Comparison of ENCODE assay signal across 10 mouse cellular contexts in the genomic region with DNA sequence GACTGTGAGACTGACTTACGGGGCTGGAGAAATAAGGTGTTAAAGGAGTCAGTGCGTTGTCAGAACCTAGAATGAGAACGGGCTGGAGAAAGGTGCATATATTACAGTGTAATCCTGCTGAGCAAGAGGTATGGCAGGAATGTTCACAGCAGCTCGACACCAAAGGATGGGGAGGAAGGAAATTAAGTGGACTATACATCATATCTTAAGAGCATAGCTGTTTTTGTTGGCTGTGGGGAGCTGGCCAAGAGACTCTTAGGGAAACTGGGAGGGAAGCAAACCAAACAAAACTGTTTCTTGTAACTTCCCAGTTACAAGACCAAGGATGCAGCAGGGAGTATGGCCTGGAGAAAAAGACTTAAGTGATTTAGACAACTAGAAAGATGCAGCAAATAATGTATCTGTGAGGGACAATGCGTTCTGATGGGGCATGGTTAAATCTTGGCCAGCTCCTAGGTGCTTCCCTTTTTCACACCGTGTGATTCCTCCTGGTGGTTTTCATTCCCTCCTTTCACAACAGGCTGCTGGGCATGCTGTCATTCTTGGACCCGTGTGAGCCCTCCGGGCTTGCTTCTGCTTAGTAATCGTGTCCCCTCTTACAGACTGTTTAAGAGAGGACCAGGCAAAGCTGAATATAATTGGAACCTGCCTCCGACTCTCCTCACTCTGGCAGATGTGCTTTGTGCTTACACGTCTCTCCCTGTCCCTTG. TPM values are rescaled to one million over a fixed set of nuclear protein-coding genes. Genes with fewer than 3 reads are reported as not detected.
DNase-seq lines count a peak whose midpoint lies in the region; ATAC-seq and TF ChIP-seq lines count a peak whose summit lies in the region.
"Had no signal": no experiment of that assay in that cellular context is flagged by ENCODE, and none has a peak within 500 bp of the region (broad histone marks: within the 10 kb centered on the region; RNA-seq: fewer than 3 reads in every experiment).

No protein-coding gene starts in this region.

- peak overlapping the region; percentile 69 for H3K9ac ChIP-seq in heart, adult 2 months (ENCODE audit: low read depth, low read length)
- peak overlapping the region; percentile 1; the same call in 1 of the 2 replicates for H3K9ac ChIP-seq in heart, embryonic 16.5 days (ENCODE audit: low read length)

- peaks cover 2% of the 10 kb centered on the region for H3K79me2 ChIP-seq in heart, adult 2 months (replicated peaks; ENCODE audit: control insufficient read depth, insufficient read depth, low read length)

- TF ChIP-seq EP300 in heart, adult 2 months (IDR thresholded peaks at IDR 0.05; ENCODE audit: insufficient read depth, low read depth, low read length) = no peak

- no peak for TF ChIP-seq POLR2A in heart, adult 2 months (IDR thresholded peaks at IDR 0.05; ENCODE audit: insufficient read depth, low read depth, low read length)

- H3K4me2 ChIP-seq in heart, embryonic 16.5 days (ENCODE audit: low read depth, low read length) = peak overlapping the region; percentile 56

- peaks cover 13% of the 10 kb centered on the region for H3K36me3 ChIP-seq in heart, adult 2 months (ENCODE audit: control insufficient read depth, insufficient read depth, low read length)
- H3K36me3 ChIP-seq in heart, embryonic 16.5 days (ENCODE audit: control insufficient read depth, insufficient read depth) = no peaks in the 10 kb centered on the region
- no peaks in the 10 kb centered on the region for H3K36me3 ChIP-seq in midbrain, embryonic 10.5 days

- no peak for ATAC-seq in heart, embryonic 16.5 days (replicated peaks; ENCODE audit: extremely low read depth, insufficient read depth, low FRiP score)

- WGBS in heart, adult 2 months = 10% methylated on average over 11 of the region's 11 CpGs
- WGBS in heart, embryonic 16.5 days = 24% methylated on average over 11 of the region's 11 CpGs
- WGBS in midbrain, embryonic 10.5 days = 62% methylated on average over 11 of the region's 11 CpGs

- no peaks in the 10 kb centered on the region for H3K9me3 ChIP-seq in heart, embryonic 16.5 days (replicated peaks; ENCODE audit: control insufficient read depth, low read length)
- no peaks in the 10 kb centered on the region for H3K9me3 ChIP-seq in midbrain, embryonic 10.5 days (replicated peaks)

- H3K27ac ChIP-seq in heart, adult 2 months = peak overlapping the region; percentile 52
- peak overlapping the region; percentile 73 for H3K27ac ChIP-seq in heart, embryonic 16.5 days (ENCODE audit: low read length)
- H3K27ac ChIP-seq in midbrain, embryonic 10.5 days (replicated peaks) = 0 out of 2 replicates have a peak overlapping the region, but pooled peaks have one; percentile 9

- no peaks in the 10 kb centered on the region for H3K27me3 ChIP-seq in heart, adult 2 months (ENCODE audit: control insufficient read depth, insufficient read depth, low read length)
- no peaks in the 10 kb centered on the region for H3K27me3 ChIP-seq in heart, embryonic 16.5 days (ENCODE audit: control insufficient read depth, insufficient read depth, low read length)
- H3K27me3 ChIP-seq in midbrain, embryonic 10.5 days (ENCODE audit: low read depth, poor library complexity, severe bottlenecking) = no peaks in the 10 kb centered on the region

- TF ChIP-seq CTCF in heart, adult 2 months (IDR thresholded peaks at IDR 0.05) = no peak

- intact Hi-C loops in heart, adult 2 months (cut with DNase I) = loop anchor here (1.0 to 5.0 kb wide), 3 partner anchors 38 to 191 kb away; no protein-coding TSS in a partner anchor

- H3K4me3 ChIP-seq in heart, adult 2 months = peak overlapping the region; percentile 29
- H3K4me3 ChIP-seq in heart, embryonic 16.5 days (ENCODE audit: low read length) = peak overlapping the region; percentile 31
- H3K4me3 ChIP-seq in midbrain, embryonic 10.5 days = no peak overlapping the region

- DNase-seq in heart, adult 2 months = peak; percentile 30 to 43
- no peak for DNase-seq in heart, adult 8-10 months (ENCODE audit: low spot score)
- DNase-seq in cerebellum, adult 8-10 months = peak; percentile 17
- no peak for DNase-seq in midbrain, embryonic 10.5 days (ENCODE audit: low spot score)
- DNase-seq in left cerebral cortex, adult 9 months (ENCODE audit: low spot score in 2 of 2) = no peak
- no peak for DNase-seq in frontal cortex, postnatal 14 days (ENCODE audit: low spot score in 2 of 2)
- DNase-seq in thymus, postnatal 0 days (ENCODE audit: low spot score) = no peak

- H3K4me1 ChIP-seq in heart, adult 2 months (ENCODE audit: control insufficient read depth, insufficient read depth, low read length) = peaks cover 6% of the 10 kb centered on the region
- H3K4me1 ChIP-seq in heart, embryonic 16.5 days (ENCODE audit: control insufficient read depth, insufficient read depth, low read length) = peaks cover 30% of the 10 kb centered on the region
- peaks cover 19% of the 10 kb centered on the region for H3K4me1 ChIP-seq in midbrain, embryonic 10.5 days

RNA-seq across cellular contexts. Expression of a gene that starts 2.9 kb away (rescaled TPM):
- 10 to 100 TPM; 61.4 to 69.9 TPM for total RNA-seq in heart, adult 2 months (2021)
- polyA plus RNA-seq in heart, adult 2 months (2012; rRNA removed) = 31.0 and 61.4 TPM in 2 replicates
- 10 to 100 TPM; 54.3 to 71.9 (median 65.6) TPM for total RNA-seq in heart, adult 8-10 months (2022)
- 0.69 and 0.93 TPM in 2 replicates for polyA plus RNA-seq in heart, embryonic 16.5 days (2015; fragmentation: Nextera tagmentation; extraction: Ambion mirVana)
- not detected in 2 replicates for polyA plus RNA-seq in midbrain, embryonic 10.5 days (2016; fragmentation: Nextera tagmentation; extraction: Ambion mirVana)
- 0.07 TPM in 1 of 2 replicates, not detected in the other for polyA plus RNA-seq in thymus, postnatal 0 days (2015; fragmentation: Nextera tagmentation; extraction: Ambion mirVana)
- total RNA-seq: common myeloid progenitor, adult 5-6 weeks; neutrophil, adult 5-6 weeks had no signal

RNA-seq across cellular contexts. Expression of a gene that starts 3.1 kb away (rescaled TPM):
- total RNA-seq in heart, adult 2 months (2021) = 1,000 to 10,000 TPM; 1,490 to 1,734 TPM
- 66.3 and 92.6 TPM in 2 replicates for polyA plus RNA-seq in heart, adult 2 months (2012; rRNA removed)
- 1,000 to 10,000 TPM; 1,425 to 1,947 (median 1,659) TPM for total RNA-seq in heart, adult 8-10 months (2022)
- polyA plus RNA-seq in heart, embryonic 16.5 days (2015; fragmentation: Nextera tagmentation; extraction: Ambion mirVana) = 759 and 771 TPM in 2 replicates
- polyA plus RNA-seq in midbrain, embryonic 10.5 days (2016; fragmentation: Nextera tagmentation; extraction: Ambion mirVana) = 247 and 264 TPM in 2 replicates
- 348 and 373 TPM in 2 replicates for polyA plus RNA-seq in thymus, postnatal 0 days (2015; fragmentation: Nextera tagmentation; extraction: Ambion mirVana)

RNA-seq across cellular contexts. Expression of a gene that starts 16.0 kb away (rescaled TPM):
- under 1 TPM; 0.47 to 0.52 TPM for total RNA-seq in heart, adult 2 months (2021)
- polyA plus RNA-seq in heart, adult 2 months (2012; rRNA removed) = 0.06 and 0.08 TPM in 2 replicates
- under 1 TPM; 0.37 to 0.81 (median 0.57) TPM for total RNA-seq in heart, adult 8-10 months (2022)
- polyA plus RNA-seq in heart, embryonic 16.5 days (2015; fragmentation: Nextera tagmentation; extraction: Ambion mirVana) = 0.30 and 0.40 TPM in 2 replicates
- 0.07 and 0.09 TPM in 2 replicates for polyA plus RNA-seq in midbrain, embryonic 10.5 days (2016; fragmentation: Nextera tagmentation; extraction: Ambion mirVana)
- 0.08 and 0.16 TPM in 2 replicates for polyA plus RNA-seq in thymus, postnatal 0 days (2015; fragmentation: Nextera tagmentation; extraction: Ambion mirVana)
- total RNA-seq: common myeloid progenitor, adult 5-6 weeks; neutrophil, adult 5-6 weeks had no signal

Comparison
In these comparisons a context has a peak if more than half of its experiments do, and no peak if none do; other contexts are left out.
1. DNase-seq: peak in heart, adult 2 months (2 of 2) and cerebellum, adult 8-10 months (single experiment); none in heart, adult 8-10 months (single experiment), midbrain, embryonic 10.5 days (single experiment), left cerebral cortex, adult 9 months (0 of 2), frontal cortex, postnatal 14 days (0 of 2) and thymus, postnatal 0 days (single experiment).
2. RNA of a gene that starts 2.9 kb away (polyA plus RNA-seq): 31.0 to 61.4 TPM in heart, adult 2 months; 0.69 to 0.93 TPM in heart, embryonic 16.5 days, 0.07 TPM in thymus, postnatal 0 days and not detected in midbrain, embryonic 10.5 days; every median in the first group is over 10 times any median in the second.
3. H3K27ac ChIP-seq: peak in every context shown above with its lines; median percentile 73 in heart, embryonic 16.5 days; 52 in heart, adult 2 months; 9 in midbrain, embryonic 10.5 days.